Mouse (Mus musculus) heart, embryonic 11.5 days (tissue): ENCODE results near the gene Sestd1. TPM values are rescaled to one million over a fixed set of nuclear protein-coding genes. Genes with fewer than 3 reads are reported as not detected.
A peak's percentile ranks its signal among the peaks of the same experiment; 100 is the strongest.

Source experiments
- ATAC-seq: fragments of 200-750 bp; cut with Nextera tagmentation; replicated peaks from 2 replicates; pipeline ENCODE4 v1.8.0; 2017; ENCODE audit warnings: moderate library complexity; ENCODE audit not compliant: insufficient number of reproducible peaks, low FRiP score, low TSS enrichment
- H3K27ac ChIP-seq: fragments of 300-500 bp; sonication (generic); 2 replicates; pipeline ENCODE4 v1.5.1; 2014; ENCODE audit warnings: mild to moderate bottlenecking, low read depth, low read length
- H3K27me3 ChIP-seq: fragments of 300-500 bp; sonication (generic); 2 replicates; pipeline ENCODE4 v1.6.1; 2014; ENCODE audit warnings: mild to moderate bottlenecking, low read length, mixed read lengths; ENCODE audit not compliant: control insufficient read depth, insufficient read depth
- H3K36me3 ChIP-seq: fragments of 300-500 bp; sonication (generic); 2 replicates; pipeline ENCODE4 v1.6.1; 2014; ENCODE audit warnings: mild to moderate bottlenecking, low read length, moderate library complexity, mixed read lengths; ENCODE audit not compliant: control insufficient read depth, insufficient read depth
- H3K4me1 ChIP-seq: fragments of 300-500 bp; sonication (generic); 2 replicates; pipeline ENCODE4 v1.6.1; 2014; ENCODE audit warnings: low read length; ENCODE audit not compliant: control insufficient read depth, insufficient read depth
- H3K4me2 ChIP-seq: fragments of 300-500 bp; sonication (generic); 2 replicates; pipeline ENCODE4 v1.6.1; 2014; ENCODE audit warnings: mild to moderate bottlenecking, moderate library complexity
- H3K4me3 ChIP-seq: fragments of 300-500 bp; sonication (generic); 2 replicates; pipeline ENCODE4 v1.5.1; 2014; ENCODE audit warnings: low read depth, low read length
- H3K9ac ChIP-seq: fragments of 300-500 bp; sonication (generic); 2 replicates; pipeline ENCODE4 v1.6.1; 2014; ENCODE audit warnings: mild to moderate bottlenecking, low read depth, low read length, moderate library complexity
- H3K9me3 ChIP-seq: fragments of 300-500 bp; sonication (generic); replicated peaks from 2 replicates; pipeline ENCODE4 v1.6.1; 2016; ENCODE audit warnings: low read length; ENCODE audit not compliant: control insufficient read depth
- WGBS: fragments of 180-500 bp; shearing (Covaris S2); extraction: QIAGEN DNeasy Blood & Tissue Kit; methylation state at CpG from one replicate; pipeline ENCODE4 v1.1.7; 2014; ENCODE audit not compliant: insufficient replicate concordance; 5-methylcytosine and 5-hydroxymethylcytosine counted together
- polyA plus RNA-seq: library from polyadenylated mRNA; unstranded; fragments of >200 nt; fragmentation: Nextera tagmentation; extraction: Ambion mirVana; gene quantifications from 2 replicates; pipeline ENCODE4 v1.2.1, GENCODE M21; 2014

The Sestd1 gene
- polyA plus RNA-seq, 1 experiment from 2014 or later, result 12.9 TPM

- no peaks in the 10 kb centered on the region for H3K27me3 ChIP-seq
- H3K4me2 ChIP-seq, result no peak overlapping the region
- no peaks in the 10 kb centered on the region; the same call in 1 of the 2 replicates for H3K36me3 ChIP-seq
- peak overlapping the region; percentile 31 for H3K27ac ChIP-seq
- H3K4me3 ChIP-seq, result no peak overlapping the region
- ATAC-seq, result no peak
- WGBS, result 43% methylated on average over 8 of the region's 8 CpGs
- peaks cover 20% of the 10 kb centered on the region for H3K4me1 ChIP-seq
- H3K9me3 ChIP-seq, result no peaks in the 10 kb centered on the region
- H3K9ac ChIP-seq, result no peak overlapping the region
Observed at GRCm38 (mm10) chr2:77184049-77184571, 96.3 kb downstream of the Sestd1 start.

GRCm38 (mm10) chr2:77183646-77184045 lies 96.7 kb downstream of the Sestd1 start:
- Histone ChIP-seq H3K9me3 (no peaks in the 10 kb centered on the region), H3K4me3 (no peak overlapping the region), H3K27ac (peak overlapping the region; percentile 31), H3K36me3 (no peaks in the 10 kb centered on the region; the same call in 1 of the 2 replicates), H3K4me1 (peaks cover 20% of the 10 kb centered on the region), H3K27me3 (no peaks in the 10 kb centered on the region), H3K9ac (no peak overlapping the region), H3K4me2 (no peak overlapping the region)
- no peak for ATAC-seq
- WGBS, result 77% methylated on average over 2 of the region's 2 CpGs

DNA sequence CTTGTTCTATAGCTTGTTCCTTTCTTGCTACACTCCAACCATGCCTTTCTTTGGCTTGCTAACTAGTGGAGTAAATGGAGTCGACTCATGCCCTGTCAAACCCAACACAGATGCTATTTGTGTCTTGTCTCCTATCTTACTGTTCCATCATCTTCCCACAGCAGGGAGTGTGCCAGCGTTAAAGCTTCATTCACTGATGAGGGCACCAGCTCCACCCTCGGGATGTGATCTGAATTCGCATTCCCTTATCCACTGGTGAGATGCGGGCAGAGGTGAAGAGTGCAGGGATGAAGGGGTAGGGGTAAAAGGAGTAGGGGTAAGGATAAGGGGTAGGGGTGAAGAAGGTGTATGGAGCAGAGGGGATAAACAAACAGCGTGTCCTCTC lies 97.4 kb downstream of the Sestd1 start:
- no peak overlapping the region for H3K4me2 ChIP-seq
- H3K9ac ChIP-seq, result no peak overlapping the region
- H3K36me3 ChIP-seq, result no peaks in the 10 kb centered on the region; the same call in 1 of the 2 replicates
- no peaks in the 10 kb centered on the region for H3K9me3 ChIP-seq
- peak overlapping the region; percentile 89 for H3K27ac ChIP-seq
- ATAC-seq, result no peak
- WGBS, result 59% methylated on average over 6 of the region's 6 CpGs
- H3K4me3 ChIP-seq, result no peak overlapping the region
- H3K4me1 ChIP-seq, result peaks cover 20% of the 10 kb centered on the region
- no peaks in the 10 kb centered on the region for H3K27me3 ChIP-seq

DNA sequence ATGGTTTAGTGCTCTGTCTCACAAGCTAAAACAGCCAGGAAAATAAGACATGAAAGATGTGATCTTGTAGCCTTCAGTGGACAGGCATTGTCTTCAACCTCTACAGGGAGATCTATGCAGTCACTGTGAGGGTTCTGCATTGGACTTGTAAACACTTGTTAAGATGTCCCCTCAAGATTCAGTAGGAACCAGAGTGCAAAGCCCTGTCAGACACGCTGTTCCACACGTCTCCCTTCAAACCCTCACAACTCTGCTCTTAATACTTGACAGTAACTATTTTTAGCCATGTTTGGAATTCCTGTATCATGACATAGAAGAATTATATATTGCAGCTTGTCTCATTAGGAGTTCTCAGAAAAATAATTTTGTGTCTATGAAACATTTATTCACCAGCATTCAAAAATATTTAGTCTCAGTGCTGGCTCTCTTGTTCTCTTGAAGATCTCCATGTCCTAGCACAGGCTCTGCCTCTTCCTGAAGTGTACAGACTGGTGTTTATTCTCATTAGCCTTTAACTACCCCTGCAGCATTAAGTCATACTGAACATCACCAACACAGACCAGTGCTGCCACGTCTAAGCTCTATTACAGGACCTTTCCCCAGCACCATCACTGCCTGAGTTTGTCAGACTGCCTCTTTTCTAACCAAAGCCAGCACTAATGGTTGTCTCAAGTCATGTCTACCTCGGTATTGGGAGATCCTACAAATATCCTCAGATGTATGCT lies 98.0 kb downstream of the Sestd1 start:
- Histone ChIP-seq H3K9me3 (no peaks in the 10 kb centered on the region), H3K36me3 (no peaks in the 10 kb centered on the region; the same call in 1 of the 2 replicates), H3K27me3 (no peaks in the 10 kb centered on the region), H3K4me3 (no peak overlapping the region), H3K4me2 (no peak overlapping the region), H3K9ac (0 out of 2 replicates have a peak overlapping the region, but pooled peaks have one; percentile 4), H3K27ac (peak overlapping the region; percentile 89), H3K4me1 (peaks cover 23% of the 10 kb centered on the region)
- ATAC-seq, result no peak
- WGBS, result 48% methylated on average over 4 of the region's 4 CpGs

DNA sequence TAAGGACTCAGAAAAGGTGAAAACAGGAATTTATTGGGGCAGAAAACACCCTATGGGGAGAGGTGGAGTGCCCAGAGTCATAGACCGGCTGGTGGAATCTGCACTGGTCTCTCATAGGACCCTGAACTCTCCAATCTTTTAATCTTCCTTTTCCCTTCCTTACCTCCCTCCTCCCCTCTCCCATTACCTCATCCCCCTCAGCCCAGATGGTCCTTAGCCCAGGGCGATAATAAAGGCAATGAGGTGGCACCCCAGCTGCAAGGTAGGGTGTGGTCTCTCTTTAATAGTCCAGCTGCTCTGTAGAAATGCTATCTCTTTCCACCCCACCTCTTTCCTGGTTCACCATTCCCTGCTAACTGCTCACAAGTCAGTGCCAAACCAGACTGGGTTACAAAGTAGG lies 102.9 kb downstream of the Sestd1 start:
- peaks cover 36% of the 10 kb centered on the region for H3K4me1 ChIP-seq
- H3K4me2 ChIP-seq, result peak overlapping the region; percentile 3; the same call in 1 of the 2 replicates
- H3K4me3 ChIP-seq, result no peak overlapping the region
- no peaks in the 10 kb centered on the region for H3K36me3 ChIP-seq
- no peaks in the 10 kb centered on the region for H3K27me3 ChIP-seq
- no peaks in the 10 kb centered on the region for H3K9me3 ChIP-seq
- H3K9ac ChIP-seq, result no peak overlapping the region; the same call in 1 of the 2 replicates
- ATAC-seq, result peak; percentile 82
- 40% methylated on average over 2 of the region's 2 CpGs for WGBS
- peak overlapping the region; percentile 88 for H3K27ac ChIP-seq

GRCm38 (mm10) chr2:77176413-77176812 lies 104.0 kb downstream of the Sestd1 start:
- Histone ChIP-seq H3K9me3 (no peaks in the 10 kb centered on the region), H3K27me3 (no peaks in the 10 kb centered on the region), H3K4me1 (peaks cover 42% of the 10 kb centered on the region), H3K27ac (peak overlapping the region; percentile 88), H3K4me3 (no peak overlapping the region), H3K4me2 (peak overlapping the region; percentile 42), H3K36me3 (no peaks in the 10 kb centered on the region), H3K9ac (peak overlapping the region; percentile 39)
- 28% methylated on average over 10 of the region's 10 CpGs for WGBS
- ATAC-seq, result peak; percentile 85

GRCm38 (mm10) chr2:77175411-77175810 lies 105.0 kb downstream of the Sestd1 start:
- ATAC-seq, result no peak
- Histone ChIP-seq H3K4me2 (no peak overlapping the region), H3K9ac (no peak overlapping the region), H3K27ac (no peak overlapping the region; the same call in 1 of the 2 replicates), H3K36me3 (no peaks in the 10 kb centered on the region), H3K27me3 (no peaks in the 10 kb centered on the region), H3K4me1 (peaks cover 48% of the 10 kb centered on the region), H3K9me3 (no peaks in the 10 kb centered on the region), H3K4me3 (no peak overlapping the region)
- 53% methylated on average over 7 of the region's 7 CpGs for WGBS

DNA sequence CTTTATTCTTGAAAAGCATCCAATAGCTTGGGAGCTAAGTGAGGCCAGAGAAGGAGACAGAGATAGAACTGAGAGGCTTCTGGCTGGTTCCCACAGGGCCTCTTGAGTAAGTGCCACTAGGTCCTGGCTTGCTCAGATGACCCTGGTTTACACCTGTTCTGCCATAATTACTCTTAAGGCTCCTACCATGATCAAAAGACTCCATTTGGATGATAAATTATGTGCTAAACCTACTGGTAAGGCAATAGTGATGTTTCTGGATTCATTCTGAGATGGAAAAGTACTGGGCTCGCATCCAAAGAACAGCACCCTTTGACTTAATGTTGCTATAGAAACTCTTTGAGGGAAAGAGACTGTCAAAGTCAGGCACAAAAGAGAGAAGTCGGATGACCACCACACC lies 106.1 kb downstream of the Sestd1 start:
- H3K27ac ChIP-seq, result peak overlapping the region; percentile 1
- H3K27me3 ChIP-seq, result no peaks in the 10 kb centered on the region
- no peak for ATAC-seq
- no peak overlapping the region for H3K9ac ChIP-seq
- no peaks in the 10 kb centered on the region for H3K9me3 ChIP-seq
- WGBS, result 75% methylated on average over 2 of the region's 2 CpGs
- peaks cover 48% of the 10 kb centered on the region for H3K4me1 ChIP-seq
- no peak overlapping the region for H3K4me2 ChIP-seq
- H3K4me3 ChIP-seq, result no peak overlapping the region
- H3K36me3 ChIP-seq, result no peaks in the 10 kb centered on the region
